Mouse (Mus musculus) liver, postnatal 0 days (tissue): Measurements from ENCODE around the gene Gm17018. TPM values are rescaled to one million over a fixed set of nuclear protein-coding genes. Genes with fewer than 3 reads are reported as not detected.

Source experiments
- ATAC-seq: fragments of 200-750 bp; cut with Nextera tagmentation; 2 replicates; pipeline ENCODE4 v1.8.0; 2017; ENCODE audit warnings: mild to moderate bottlenecking, moderate library complexity
- DNase-seq: peaks from one replicate; pipeline ENCODE4 v3.0.0-alpha.2; 2016
- H3K27ac ChIP-seq: fragments of 300-500 bp; sonication (generic); 2 replicates; pipeline ENCODE4 v1.5.1; 2014; ENCODE audit warnings: antibody characterized with exemption, moderate library complexity, mild to moderate bottlenecking, low read depth
- H3K27me3 ChIP-seq: fragments of 300-500 bp; sonication (generic); 2 replicates; pipeline ENCODE4 v1.6.1; 2014; ENCODE audit warnings: low read length, control low read depth, mixed read lengths; ENCODE audit not compliant: insufficient read depth
- H3K36me3 ChIP-seq: fragments of 300-500 bp; sonication (generic); replicated peaks from 2 replicates; pipeline ENCODE4 v1.6.1; 2014; ENCODE audit warnings: mild to moderate bottlenecking, control low read depth, low read length, moderate library complexity, mixed read lengths; ENCODE audit not compliant: insufficient read depth
- H3K4me1 ChIP-seq: fragments of 300-500 bp; sonication (generic); 2 replicates; pipeline ENCODE4 v1.6.1; 2014; ENCODE audit warnings: antibody characterized with exemption, mild to moderate bottlenecking, control low read depth; ENCODE audit not compliant: insufficient read depth
- H3K4me2 ChIP-seq: fragments of 300-500 bp; sonication (generic); 2 replicates; pipeline ENCODE4 v1.6.1; 2014; ENCODE audit warnings: low read depth, mild to moderate bottlenecking, low read length, moderate library complexity, mixed read lengths
- H3K4me3 ChIP-seq: fragments of 300-500 bp; sonication (generic); 2 replicates; pipeline ENCODE4 v1.5.1; 2014; ENCODE audit warnings: low read depth, low read length
- H3K9ac ChIP-seq: fragments of 300-500 bp; sonication (generic); replicated peaks from 2 replicates; pipeline ENCODE4 v1.6.1; 2014; ENCODE audit warnings: mild to moderate bottlenecking, moderate library complexity
- H3K9me3 ChIP-seq: fragments of 300-500 bp; sonication (generic); 2 replicates; pipeline ENCODE4 v1.6.1; 2016; ENCODE audit warnings: mild to moderate bottlenecking, control low read depth, low read length, mixed read lengths
- CTCF ChIP-seq: sonication (generic); IDR thresholded peaks from 2 replicates; pipeline ENCODE4 v1.5.1; 2016; ENCODE audit warnings: antibody characterized with exemption, low read depth
- EP300 ChIP-seq: IDR thresholded peaks from 2 replicates; pipeline ENCODE4 v1.6.1; 2016; ENCODE audit warnings: antibody characterized with exemption, low read depth, mild to moderate bottlenecking
- WGBS: fragments of 180-500 bp; shearing (Covaris S2); extraction: QIAGEN DNeasy Blood & Tissue Kit; methylation state at CpG from one replicate; pipeline ENCODE4 v1.1.7; 2014; ENCODE audit not compliant: insufficient replicate concordance; 5-methylcytosine and 5-hydroxymethylcytosine counted together
- polyA plus RNA-seq: library from polyadenylated mRNA; unstranded; fragments of >200 nt; fragmentation: Nextera tagmentation; extraction: Ambion mirVana; gene quantifications from 2 replicates; pipeline ENCODE4 v1.2.1, GENCODE M21; 2015

The Gm17018 gene
- polyA plus RNA-seq, 1 experiment from 2014 or later = 13.1 TPM

DNA sequence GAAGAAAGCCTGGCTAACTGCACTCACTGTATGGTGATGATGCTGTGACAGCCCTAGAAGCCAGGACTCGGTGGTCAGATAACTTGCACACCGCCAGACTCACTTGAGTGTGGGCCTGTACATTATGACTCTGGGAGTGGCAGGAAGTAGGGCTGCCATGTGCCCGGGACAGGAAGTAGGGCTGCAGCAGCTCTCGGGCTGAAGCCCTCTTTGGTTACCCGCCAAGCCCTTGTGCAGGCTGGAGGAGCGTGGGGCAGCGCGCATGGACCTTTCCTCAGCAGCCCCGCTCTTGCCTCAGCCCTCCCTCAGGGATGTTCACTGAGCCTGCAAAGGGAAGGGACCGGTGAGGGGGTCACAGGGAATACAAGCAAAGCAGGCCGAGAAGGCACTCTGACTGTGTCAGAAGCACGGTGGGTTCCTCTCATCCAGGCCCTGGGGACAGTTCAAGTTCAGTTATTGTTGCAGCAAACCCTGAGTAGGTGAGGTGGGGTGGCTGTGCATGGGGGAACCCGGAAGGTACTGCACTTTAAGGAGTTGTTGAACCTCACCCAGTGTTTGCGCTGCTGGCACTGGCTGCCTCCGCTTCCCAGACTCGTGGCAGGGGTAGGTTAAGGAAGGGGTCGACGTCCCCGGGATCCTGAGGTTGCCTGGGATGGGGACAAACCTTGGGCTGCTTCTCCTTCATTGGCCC, 14.7 kb downstream of the Gm17018 start:
- H3K27ac ChIP-seq = peak overlapping the region; percentile 55
- H3K4me3 ChIP-seq = no peak overlapping the region
- TF ChIP-seq CTCF (no peak), EP300 (no peak)
- H3K36me3 ChIP-seq = peaks cover 20% of the 10 kb centered on the region
- H3K9me3 ChIP-seq = no peaks in the 10 kb centered on the region
- 23% methylated on average over 19 of the region's 19 CpGs for WGBS
- DNase-seq (no peak), ATAC-seq (0 out of 2 replicates have a peak, but pooled peaks have one; percentile 14)
- H3K4me1 ChIP-seq = peaks cover 27% of the 10 kb centered on the region
- H3K4me2 ChIP-seq = peak overlapping the region; percentile 30
- H3K9ac ChIP-seq = no peak overlapping the region; the same call in 1 of the 2 replicates
- no peaks in the 10 kb centered on the region for H3K27me3 ChIP-seq

DNA sequence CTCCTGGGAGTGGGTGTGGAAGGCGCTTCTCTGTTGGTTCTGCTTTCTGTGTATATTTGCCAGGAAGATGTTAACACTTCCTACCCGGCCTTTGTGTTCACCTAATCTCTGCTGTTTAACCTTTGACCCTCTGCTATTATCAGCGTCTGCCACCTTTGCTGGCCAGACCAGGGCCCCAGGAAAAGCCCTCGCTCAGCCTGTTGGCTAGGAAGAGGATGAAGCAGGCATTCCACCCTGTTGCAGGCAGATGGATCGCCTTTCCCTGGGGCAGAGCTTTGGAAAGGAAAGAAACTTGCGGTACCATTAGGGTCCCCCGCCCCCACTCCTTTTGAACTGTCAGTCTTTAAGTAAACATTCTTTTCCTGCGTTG, 15.2 kb downstream of the Gm17018 start:
- Histone ChIP-seq H3K4me1 (peaks cover 27% of the 10 kb centered on the region), H3K27ac (peak overlapping the region; percentile 55; the same call in 1 of the 2 replicates), H3K4me3 (no peak overlapping the region), H3K9ac (no peak overlapping the region; the same call in 1 of the 2 replicates), H3K9me3 (no peaks in the 10 kb centered on the region), H3K4me2 (peak overlapping the region; percentile 30; the same call in 1 of the 2 replicates), H3K27me3 (no peaks in the 10 kb centered on the region), H3K36me3 (peaks cover 20% of the 10 kb centered on the region)
- ATAC-seq = no peak; the same call in 1 of the 2 replicates
- TF ChIP-seq EP300 = no peak
- no peak for TF ChIP-seq CTCF
- no peak for DNase-seq
- WGBS = 22% methylated on average over 8 of the region's 8 CpGs

DNA sequence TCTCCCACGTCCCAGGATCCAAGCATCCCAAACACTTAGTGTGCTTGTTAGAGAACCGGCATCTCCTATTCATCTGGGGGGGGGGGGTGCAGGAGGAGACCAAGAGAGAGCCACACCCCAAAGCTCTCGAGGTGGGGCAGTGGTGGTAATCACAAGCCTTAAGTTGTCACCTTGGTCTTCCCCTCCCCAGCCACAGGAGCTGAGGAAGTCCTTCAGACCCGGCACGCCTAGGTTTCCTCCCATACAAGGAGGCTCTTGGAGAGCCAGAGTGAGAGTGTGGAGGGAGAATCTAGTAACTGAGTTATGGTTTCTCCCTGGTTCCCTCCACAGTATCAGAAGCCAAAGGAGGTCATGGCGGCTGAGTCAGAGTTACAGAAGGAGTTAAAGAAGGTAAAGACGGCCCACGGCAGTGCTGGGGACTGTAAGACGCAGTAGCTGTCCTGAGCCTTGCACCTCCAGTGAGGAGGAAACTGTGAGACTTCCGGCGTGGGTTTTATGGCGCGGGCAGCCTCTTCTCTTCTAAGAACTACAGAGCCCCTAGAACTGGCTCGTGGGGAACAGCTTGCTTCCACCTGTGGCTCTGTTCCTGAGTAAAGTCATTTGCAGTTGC, 16.8 kb downstream of the Gm17018 start:
- Histone ChIP-seq H3K4me2 (0 out of 2 replicates have a peak overlapping the region, but pooled peaks have one; percentile 2), H3K4me3 (no peak overlapping the region), H3K27ac (no peak overlapping the region), H3K27me3 (no peaks in the 10 kb centered on the region), H3K4me1 (peaks cover 27% of the 10 kb centered on the region), H3K36me3 (peaks cover 18% of the 10 kb centered on the region), H3K9me3 (no peaks in the 10 kb centered on the region), H3K9ac (no peak overlapping the region)
- TF ChIP-seq CTCF = no peak
- no peak for TF ChIP-seq EP300
- no peak for DNase-seq
- ATAC-seq = no peak
- 49% methylated on average over 14 of the region's 14 CpGs for WGBS

DNA sequence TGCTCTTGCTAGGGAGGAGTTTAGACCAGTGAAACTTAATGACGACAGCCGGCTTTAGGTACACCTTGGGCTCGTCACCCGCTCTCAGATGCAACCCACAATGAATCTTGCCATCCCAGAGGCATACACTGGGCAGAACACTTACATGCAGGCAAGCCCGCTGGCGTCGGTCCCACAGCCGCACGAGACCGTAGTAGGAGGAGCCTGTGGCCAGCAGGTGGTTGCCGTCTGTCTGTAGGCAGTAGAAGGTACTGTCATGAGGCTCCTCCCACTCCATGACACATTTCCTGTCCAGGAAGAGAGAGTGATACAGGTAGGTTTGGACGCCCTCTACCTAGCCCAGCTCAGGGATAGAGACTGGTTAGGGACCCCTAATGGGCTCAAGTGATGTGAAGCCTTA, 18.6 kb downstream of the Gm17018 start:
- Histone ChIP-seq H3K4me2 (no peak overlapping the region), H3K9ac (no peak overlapping the region), H3K4me1 (peaks cover 27% of the 10 kb centered on the region), H3K27me3 (no peaks in the 10 kb centered on the region), H3K27ac (no peak overlapping the region), H3K36me3 (peaks cover 18% of the 10 kb centered on the region), H3K9me3 (no peaks in the 10 kb centered on the region), H3K4me3 (no peak overlapping the region)
- DNase-seq = no peak
- ATAC-seq = no peak
- TF ChIP-seq EP300 (no peak), CTCF (no peak)
- 87% methylated on average over 12 of the region's 12 CpGs for WGBS

DNA sequence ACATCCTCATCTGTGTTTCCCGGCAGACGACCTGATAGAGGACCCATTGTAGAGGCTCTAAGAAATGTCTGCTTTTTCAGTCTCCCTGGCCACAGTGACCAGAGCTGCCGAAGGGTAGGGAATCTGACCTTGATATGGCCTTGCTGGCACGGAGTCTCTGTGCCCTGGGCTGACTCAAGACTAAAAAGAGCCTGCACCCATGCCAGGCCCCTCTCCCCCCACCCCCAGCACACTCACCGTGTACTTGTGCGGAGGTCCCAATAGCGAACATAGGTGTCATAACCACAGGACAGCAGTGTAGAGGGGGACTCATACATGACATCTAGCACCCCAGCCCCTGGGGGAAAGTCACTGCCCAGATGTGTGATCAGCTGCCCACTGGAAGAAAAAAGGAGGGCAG, 19.0 kb downstream of the Gm17018 start:
- Histone ChIP-seq H3K36me3 (peaks cover 18% of the 10 kb centered on the region), H3K27ac (no peak overlapping the region), H3K9me3 (no peaks in the 10 kb centered on the region), H3K9ac (no peak overlapping the region), H3K4me2 (no peak overlapping the region), H3K4me1 (peaks cover 27% of the 10 kb centered on the region), H3K4me3 (no peak overlapping the region), H3K27me3 (no peaks in the 10 kb centered on the region)
- no peak for DNase-seq
- WGBS = 89% methylated on average over 7 of the region's 7 CpGs
- ATAC-seq = no peak
- TF ChIP-seq EP300 = no peak
- no peak for TF ChIP-seq CTCF

DNA sequence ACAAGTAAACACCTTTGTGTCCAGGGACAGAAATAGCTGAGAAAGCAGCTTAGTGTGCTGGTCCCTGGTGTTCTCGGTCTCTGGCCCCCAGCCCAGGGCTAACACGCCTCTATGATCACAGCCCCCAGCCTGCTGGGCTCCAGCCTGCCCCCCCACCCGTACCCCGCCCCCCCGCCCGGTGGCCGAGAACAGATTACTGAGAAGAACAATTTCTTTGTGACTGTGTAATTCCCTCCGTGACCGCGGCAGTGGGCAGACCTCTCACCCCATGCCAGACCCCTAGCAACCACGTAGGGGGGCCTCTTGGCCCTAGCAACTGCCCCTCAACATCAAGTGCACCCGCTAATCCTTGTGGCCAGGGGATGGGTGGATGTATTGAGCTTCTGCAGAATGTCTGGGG, 19.8 kb downstream of the Gm17018 start:
- H3K9ac ChIP-seq = no peak overlapping the region
- H3K9me3 ChIP-seq = no peaks in the 10 kb centered on the region
- DNase-seq (no peak), ATAC-seq (no peak)
- 87% methylated on average over 12 of the region's 12 CpGs for WGBS
- H3K4me1 ChIP-seq = peaks cover 21% of the 10 kb centered on the region
- no peak overlapping the region for H3K4me2 ChIP-seq
- TF ChIP-seq CTCF (no peak), EP300 (no peak)
- no peaks in the 10 kb centered on the region for H3K27me3 ChIP-seq
- no peak overlapping the region for H3K27ac ChIP-seq
- H3K4me3 ChIP-seq = no peak overlapping the region
- peaks cover 18% of the 10 kb centered on the region for H3K36me3 ChIP-seq
